Mouse (Mus musculus) limb, embryonic 13.5 days (tissue): ENCODE measurements at regions not wholly inside any gene's neighbourhood (a gene's known extent, or its start where the extent isn't known, plus 50 kb on each side); places are given as distances from the start of the nearest gene placed in this dataset.

Source experiments
- ATAC-seq: fragments of 200-750 bp; cut with Nextera tagmentation; 2 replicates; pipeline ENCODE4 v1.8.0; 2017; ENCODE audit warnings: low read depth, moderate number of reproducible peaks, moderate TSS enrichment; ENCODE audit not compliant: low FRiP score
- H3K27ac ChIP-seq: fragments of 300-500 bp; sonication (generic); 2 replicates; pipeline ENCODE4 v1.5.1; 2015; ENCODE audit warnings: inconsistent platforms, mild to moderate bottlenecking, moderate library complexity
- H3K27me3 ChIP-seq: fragments of 300-500 bp; sonication (generic); 2 replicates; pipeline ENCODE4 v1.6.1; 2015; ENCODE audit warnings: mild to moderate bottlenecking, inconsistent platforms
- H3K36me3 ChIP-seq: fragments of 300-500 bp; sonication (generic); 2 replicates; pipeline ENCODE4 v1.6.1; 2015; ENCODE audit warnings: inconsistent platforms, mild to moderate bottlenecking, moderate library complexity
- H3K4me1 ChIP-seq: fragments of 300-500 bp; sonication (generic); 2 replicates; pipeline ENCODE4 v1.6.1; 2015; ENCODE audit warnings: inconsistent platforms
- H3K4me2 ChIP-seq: fragments of 300-500 bp; sonication (generic); replicated peaks from 2 replicates; pipeline ENCODE4 v1.6.1; 2015; ENCODE audit warnings: inconsistent platforms, mild to moderate bottlenecking, moderate library complexity
- H3K4me3 ChIP-seq: fragments of 300-500 bp; sonication (generic); 2 replicates; pipeline ENCODE4 v1.5.1; 2015; ENCODE audit warnings: moderate library complexity, mild to moderate bottlenecking, inconsistent platforms
- H3K9ac ChIP-seq: fragments of 300-500 bp; sonication (generic); 2 replicates; pipeline ENCODE4 v1.6.1; 2015; ENCODE audit warnings: mild to moderate bottlenecking, inconsistent platforms
- H3K9me3 ChIP-seq: fragments of 300-500 bp; sonication (generic); 2 replicates; pipeline ENCODE4 v1.6.1; 2016; ENCODE audit warnings: inconsistent platforms
- WGBS: fragments of 180-500 bp; shearing (Covaris S2); methylation state at CpG from one replicate; pipeline ENCODE4 v1.1.7; 2015; 5-methylcytosine and 5-hydroxymethylcytosine counted together

DNA sequence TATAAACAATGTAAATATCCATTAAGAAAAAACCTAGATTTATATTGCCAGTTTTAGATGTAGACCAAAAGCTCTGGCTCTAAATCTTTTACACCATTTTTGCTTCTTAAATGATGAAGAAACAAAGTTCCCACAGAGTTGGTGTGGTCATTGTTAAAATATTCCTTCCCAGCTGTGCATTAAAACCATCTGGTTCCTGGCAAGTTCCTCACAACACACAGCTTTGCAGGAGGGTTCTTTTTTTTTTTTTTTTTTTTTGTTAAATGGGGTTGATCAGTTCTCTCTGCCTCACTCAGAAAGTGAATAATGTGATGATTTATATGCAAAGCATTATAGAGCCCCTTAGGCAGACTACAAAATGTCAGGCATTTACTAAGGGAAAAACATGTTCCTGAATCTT is 1266.2 kb upstream of the 4931417E11Rik start:
- H3K9me3 ChIP-seq: no peaks in the 10 kb centered on the region
- peak; percentile 82; the same call in 1 of the 2 replicates for ATAC-seq
- H3K4me3 ChIP-seq: no peak overlapping the region
- no peak overlapping the region for H3K27ac ChIP-seq
- H3K27me3 ChIP-seq: no peaks in the 10 kb centered on the region
- H3K9ac ChIP-seq: no peak overlapping the region
- H3K4me2 ChIP-seq: no peak overlapping the region
- no peaks in the 10 kb centered on the region for H3K36me3 ChIP-seq
- H3K4me1 ChIP-seq: no peaks in the 10 kb centered on the region

DNA sequence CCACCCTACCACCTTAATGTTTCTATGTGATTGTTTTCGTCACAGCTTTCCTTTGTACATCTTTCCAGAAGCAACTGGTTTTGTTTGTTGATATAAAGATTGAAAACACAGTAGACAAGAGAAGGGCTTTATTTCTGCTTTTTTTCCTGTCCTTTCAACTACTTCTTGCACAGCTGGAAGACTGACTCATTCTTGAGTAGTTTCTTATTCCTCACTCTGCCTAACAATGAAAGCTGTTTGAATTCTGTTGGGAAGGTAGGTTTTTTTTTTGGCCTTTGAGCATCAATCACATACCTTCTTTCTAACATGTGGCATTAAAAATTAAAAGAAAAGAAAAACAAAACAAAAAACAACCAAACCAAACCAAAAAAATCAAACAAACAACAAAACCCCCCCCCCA is 1229.3 kb upstream of the 4931417E11Rik start:
- H3K9me3 ChIP-seq: no peaks in the 10 kb centered on the region
- ATAC-seq: no peak
- no peaks in the 10 kb centered on the region for H3K27me3 ChIP-seq
- H3K27ac ChIP-seq: no peak overlapping the region
- no peaks in the 10 kb centered on the region for H3K4me1 ChIP-seq
- no peak overlapping the region for H3K9ac ChIP-seq
- no peak overlapping the region for H3K4me2 ChIP-seq
- H3K4me3 ChIP-seq: no peak overlapping the region
- WGBS: 94% methylated on average over 1 of the region's 1 CpGs
- no peaks in the 10 kb centered on the region for H3K36me3 ChIP-seq
